Comparison of ENCODE assay signal across 24 mouse cellular contexts in the genomic region with DNA sequence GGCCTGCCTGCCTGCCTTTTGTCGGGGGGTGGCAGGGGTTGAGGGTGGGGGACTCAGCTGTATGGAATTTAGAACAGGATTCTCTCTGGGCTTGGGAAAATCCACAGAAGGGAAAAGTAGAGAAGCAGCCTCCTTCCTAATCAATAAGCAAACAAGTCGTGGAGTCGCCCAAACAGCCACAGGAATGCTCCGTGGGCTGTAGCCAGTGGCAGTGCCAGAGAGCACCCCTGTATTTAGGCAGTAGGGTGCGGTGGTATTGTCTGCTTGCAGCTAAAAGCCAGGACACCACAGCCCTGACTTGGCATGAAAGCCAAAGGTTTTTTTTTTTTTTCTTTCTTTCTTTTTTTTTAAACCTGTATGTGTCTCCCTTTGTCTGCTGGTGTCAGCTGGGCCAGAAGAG. TPM values are rescaled to one million over a fixed set of nuclear protein-coding genes. Genes with fewer than 3 reads are reported as not detected.
A peak's percentile ranks its signal among the peaks of the same experiment; 100 is the strongest.
DNase-seq lines count a peak whose midpoint lies in the region; ATAC-seq and TF ChIP-seq lines count a peak whose summit lies in the region.
"Had no signal": no experiment of that assay in that cellular context is flagged by ENCODE, and none has a peak within 500 bp of the region (broad histone marks: within the 10 kb centered on the region; RNA-seq: fewer than 3 reads in every experiment).

No protein-coding gene starts in this region.

- no peak for TF ChIP-seq POLR2A in lung, adult 2 months (IDR thresholded peaks at IDR 0.05; ENCODE audit: borderline replicate concordance, extremely low read depth, low read depth, low read length)
- TF ChIP-seq POLR2A in ES-Bruce4 (IDR thresholded peaks at IDR 0.05; ENCODE audit: insufficient read depth, low read length) = no peak

- H3K9me3 ChIP-seq in lung, embryonic 16.5 days (ENCODE audit: control insufficient read depth, low read length) = no peaks in the 10 kb centered on the region
- no peaks in the 10 kb centered on the region for H3K9me3 ChIP-seq in ES-Bruce4 (replicated peaks; ENCODE audit: control insufficient read depth, insufficient read depth, low read length, poor library complexity, severe bottlenecking)
- no peaks in the 10 kb centered on the region for H3K9me3 ChIP-seq in stomach, postnatal 0 days (ENCODE audit: control insufficient read depth, low read length)
- no peaks in the 10 kb centered on the region for H3K9me3 ChIP-seq in kidney, embryonic 16.5 days (ENCODE audit: low read length)
- H3K9me3 ChIP-seq: forebrain, embryonic 15.5 days; heart, embryonic 10.5 days; limb, embryonic 12.5 days; liver, embryonic 15.5 days; megakaryocyte, embryonic 14.5 days; midbrain, embryonic 15.5 days; neural tube, embryonic 13.5 days had no signal

- H3K27ac ChIP-seq in lung, embryonic 16.5 days (ENCODE audit: low read length) = peak overlapping the region; percentile 61
- H3K27ac ChIP-seq in ES-Bruce4 (ENCODE audit: insufficient read depth, low read length) = peak overlapping the region; percentile 57
- peak overlapping the region; percentile 79 for H3K27ac ChIP-seq in stomach, postnatal 0 days (replicated peaks)
- H3K27ac ChIP-seq in kidney, embryonic 16.5 days (ENCODE audit: low read length) = no peak overlapping the region
- H3K27ac ChIP-seq: forebrain, embryonic 15.5 days; heart, embryonic 10.5 days; hindbrain, embryonic 14.5 days; limb, embryonic 12.5 days; liver, embryonic 15.5 days; midbrain, embryonic 15.5 days; neural tube, embryonic 13.5 days had no signal

- no peak for TF ChIP-seq CTCF in lung, adult 2 months (IDR thresholded peaks at IDR 0.05; ENCODE audit: insufficient read depth, low read length)
- no peak for TF ChIP-seq CTCF in ES-Bruce4 (IDR thresholded peaks at IDR 0.05; ENCODE audit: low read depth, low read length)
- TF ChIP-seq CTCF in stomach, postnatal 0 days (IDR thresholded peaks at IDR 0.05; ENCODE audit: low read depth) = no peak

- no peak overlapping the region for H3K4me3 ChIP-seq in lung, embryonic 16.5 days (ENCODE audit: low read length)
- H3K4me3 ChIP-seq in lung, adult 2 months (replicated peaks; ENCODE audit: extremely low read depth, low read depth, low read length) = no peak overlapping the region
- H3K4me3 ChIP-seq in ES-Bruce4 (ENCODE audit: low read depth, low read length) = no peak overlapping the region
- no peak overlapping the region for H3K4me3 ChIP-seq in stomach, postnatal 0 days (ENCODE audit: low read depth, low read length)
- H3K4me3 ChIP-seq in kidney, embryonic 16.5 days (ENCODE audit: low read length) = no peak overlapping the region
- H3K4me3 ChIP-seq: forebrain, embryonic 15.5 days; heart, embryonic 10.5 days; limb, embryonic 12.5 days; liver, embryonic 15.5 days; megakaryocyte, embryonic 14.5 days; midbrain, embryonic 15.5 days; neural tube, embryonic 13.5 days had no signal

- no peaks in the 10 kb centered on the region for H3K27me3 ChIP-seq in lung, embryonic 16.5 days (ENCODE audit: control insufficient read depth, insufficient read depth, low read depth, low read length)
- H3K27me3 ChIP-seq in ES-Bruce4 (ENCODE audit: control insufficient read depth, insufficient read depth, low read length, poor library complexity, severe bottlenecking) = no peaks in the 10 kb centered on the region
- no peaks in the 10 kb centered on the region for H3K27me3 ChIP-seq in stomach, postnatal 0 days (ENCODE audit: control insufficient read depth, insufficient read depth, low read length)
- H3K27me3 ChIP-seq in kidney, embryonic 16.5 days (ENCODE audit: insufficient read depth, low read length) = no peaks in the 10 kb centered on the region
- H3K27me3 ChIP-seq: forebrain, embryonic 15.5 days; limb, embryonic 12.5 days; liver, embryonic 15.5 days; midbrain, embryonic 15.5 days; neural tube, embryonic 13.5 days had no signal

- H3K9ac ChIP-seq in lung, embryonic 16.5 days (ENCODE audit: low read length) = no peak overlapping the region
- peak overlapping the region; percentile 39 for H3K9ac ChIP-seq in ES-Bruce4 (ENCODE audit: low read depth, poor library complexity, severe bottlenecking)
- no peak overlapping the region for H3K9ac ChIP-seq in stomach, postnatal 0 days (ENCODE audit: low read length)
- H3K9ac ChIP-seq in kidney, embryonic 16.5 days (replicated peaks; ENCODE audit: low read length) = no peak overlapping the region
- H3K9ac ChIP-seq: forebrain, embryonic 15.5 days; hindbrain, embryonic 14.5 days; limb, embryonic 12.5 days; liver, embryonic 15.5 days; midbrain, embryonic 15.5 days; neural tube, embryonic 13.5 days had no signal

- 50% methylated on average over 5 of the region's 5 CpGs for WGBS in lung, embryonic 16.5 days
- 55% methylated on average over 5 of the region's 5 CpGs for whole genome bisulfite sequencing in lung, adult 2 months
- WGBS in stomach, postnatal 0 days = 45% methylated on average over 5 of the region's 5 CpGs
- 84% methylated on average over 5 of the region's 5 CpGs for WGBS in kidney, embryonic 16.5 days

- H3K4me2 ChIP-seq in lung, embryonic 16.5 days (ENCODE audit: low read depth, low read length) = no peak overlapping the region
- no peak overlapping the region for H3K4me2 ChIP-seq in stomach, postnatal 0 days (replicated peaks; ENCODE audit: low read depth)
- no peak overlapping the region for H3K4me2 ChIP-seq in kidney, embryonic 16.5 days (replicated peaks; ENCODE audit: low read depth, low read length)
- H3K4me2 ChIP-seq: forebrain, embryonic 15.5 days; hindbrain, embryonic 14.5 days; limb, embryonic 12.5 days; liver, embryonic 15.5 days; midbrain, embryonic 15.5 days; neural tube, embryonic 13.5 days had no signal

- DNase-seq in lung, adult 2 months = no peak
- DNase-seq in Muller cell, postnatal 12 days (ENCODE audit: inconsistent ontology term) = peak; percentile 60
- DNase-seq in stomach, postnatal 0 days (ENCODE audit: low spot score) = peak; percentile 63
- DNase-seq in kidney, postnatal 10 days = no peak
- DNase-seq: adrenal gland, adult 8-10 months; cerebellum, adult 9-10 months; heart, postnatal 4 days; kidney, postnatal 4 days; lung, postnatal 36 days; retina, postnatal 1 day; right cerebral cortex, postnatal 4 days; thymus, postnatal 25 days had no signal

- no peaks in the 10 kb centered on the region for H3K36me3 ChIP-seq in lung, embryonic 16.5 days (ENCODE audit: control insufficient read depth, insufficient read depth, low read length)
- H3K36me3 ChIP-seq in ES-Bruce4 (ENCODE audit: control insufficient read depth, insufficient read depth, low read length, poor library complexity, severe bottlenecking) = peaks cover 9% of the 10 kb centered on the region
- H3K36me3 ChIP-seq in stomach, postnatal 0 days (ENCODE audit: control insufficient read depth, insufficient read depth, low read length) = no peaks in the 10 kb centered on the region
- no peaks in the 10 kb centered on the region for H3K36me3 ChIP-seq in kidney, embryonic 16.5 days (ENCODE audit: insufficient read depth, low read length)
- H3K36me3 ChIP-seq: forebrain, embryonic 15.5 days; heart, embryonic 10.5 days; limb, embryonic 12.5 days; liver, embryonic 15.5 days; midbrain, embryonic 15.5 days; neural tube, embryonic 13.5 days had no signal

- peaks cover 25% of the 10 kb centered on the region for H3K4me1 ChIP-seq in lung, embryonic 16.5 days (replicated peaks; ENCODE audit: control insufficient read depth, insufficient read depth, low read length)
- H3K4me1 ChIP-seq in lung, adult 2 months (ENCODE audit: control insufficient read depth, insufficient read depth, low read length) = peaks cover 2% of the 10 kb centered on the region; the same call in 1 of the 2 replicates
- peaks cover 12% of the 10 kb centered on the region for H3K4me1 ChIP-seq in ES-Bruce4 (ENCODE audit: control insufficient read depth, insufficient read depth, low read length)
- peaks cover 5% of the 10 kb centered on the region; the same call in 1 of the 2 replicates for H3K4me1 ChIP-seq in stomach, postnatal 0 days (replicated peaks; ENCODE audit: control insufficient read depth, insufficient read depth)
- H3K4me1 ChIP-seq in kidney, embryonic 16.5 days (ENCODE audit: insufficient read depth, low read length) = peaks cover 15% of the 10 kb centered on the region
- H3K4me1 ChIP-seq: forebrain, embryonic 15.5 days; limb, embryonic 12.5 days; megakaryocyte, embryonic 14.5 days; midbrain, embryonic 15.5 days; neural tube, embryonic 13.5 days had no signal

- no peak for ATAC-seq in lung, embryonic 16.5 days (ENCODE audit: low read depth)
- peak; percentile 56; the same call in 1 of the 2 replicates for ATAC-seq in stomach, postnatal 0 days (ENCODE audit: low FRiP score, low TSS enrichment)
- no peak for ATAC-seq in kidney, embryonic 16.5 days (ENCODE audit: low FRiP score, low TSS enrichment)
- ATAC-seq: activated CD4-positive, CD25-positive, alpha-beta regulatory T cell, adult 4 months; forebrain, embryonic 15.5 days; midbrain, embryonic 15.5 days had no signal

- no peak for TF ChIP-seq EP300 in ES-Bruce4 (IDR thresholded peaks at IDR 0.05; ENCODE audit: insufficient read depth, low read depth, low read length)
- TF ChIP-seq EP300 in stomach, postnatal 0 days (optimal IDR thresholded peaks at IDR 0.05) = no peak

RNA-seq across cellular contexts. Expression of a gene that starts 37.8 kb away (rescaled TPM):
- polyA plus RNA-seq in lung, embryonic 16.5 days (2015; fragmentation: Nextera tagmentation; extraction: Ambion mirVana) = 157 and 162 TPM in 2 replicates
- 124 and 140 TPM in 2 replicates for polyA plus RNA-seq in lung, adult 2 months (2012; rRNA removed)
- polyA plus RNA-seq in ES-Bruce4 (2011; ENCODE audit: insufficient read depth, insufficient read length, low read depth, missing spikeins) = 347 and 358 TPM in 2 replicates
- polyA plus RNA-seq in stomach, postnatal 0 days (2015; fragmentation: Nextera tagmentation; extraction: Ambion mirVana) = 118 and 131 TPM in 2 replicates
- 104 and 108 TPM in 2 replicates for polyA plus RNA-seq in kidney, embryonic 16.5 days (2015; fragmentation: Nextera tagmentation; extraction: Ambion mirVana)

RNA-seq across cellular contexts. Expression of a gene that starts 41.9 kb away (rescaled TPM):
- 10.2 and 10.5 TPM in 2 replicates for polyA plus RNA-seq in lung, embryonic 16.5 days (2015; fragmentation: Nextera tagmentation; extraction: Ambion mirVana)
- polyA plus RNA-seq in lung, adult 2 months (2012; rRNA removed) = 4.3 and 5.9 TPM in 2 replicates
- 12.5 and 14.1 TPM in 2 replicates for polyA plus RNA-seq in ES-Bruce4 (2011; ENCODE audit: insufficient read depth, insufficient read length, low read depth, missing spikeins)
- 3.0 and 3.1 TPM in 2 replicates for polyA plus RNA-seq in stomach, postnatal 0 days (2015; fragmentation: Nextera tagmentation; extraction: Ambion mirVana)
- 13.3 and 14.7 TPM in 2 replicates for polyA plus RNA-seq in kidney, embryonic 16.5 days (2015; fragmentation: Nextera tagmentation; extraction: Ambion mirVana)

Comparison
In these comparisons a context has a peak if more than half of its experiments do, and no peak if none do; other contexts are left out.
1. DNase-seq: peak in Muller cell, postnatal 12 days (single experiment) and stomach, postnatal 0 days (single experiment); none in lung, adult 2 months (single experiment) and kidney, postnatal 10 days (single experiment).